Mouse (Mus musculus): ENCODE measurements at regions not wholly inside any gene's neighbourhood (a gene's known extent, or its start where the extent isn't known, plus 50 kb on each side); places are given as distances from the start of the nearest gene placed in this dataset.

- no peak for TF ChIP-seq ZNF384 (IDR thresholded peaks at IDR 0.05; ENCODE audit: low read depth, low read length)
- TF ChIP-seq HCFC1 (IDR thresholded peaks at IDR 0.05; ENCODE audit: borderline replicate concordance, insufficient read depth, low read length): no peak
- no peak for TF ChIP-seq CHD2 (IDR thresholded peaks at IDR 0.05; ENCODE audit: low read depth, low read length)
- TF ChIP-seq ZC3H11A (IDR thresholded peaks at IDR 0.05; ENCODE audit: borderline replicate concordance, low read depth, low read length): no peak; the same call in 1 of the 2 replicates
- no peak for TF ChIP-seq MAFK (IDR thresholded peaks at IDR 0.05; ENCODE audit: insufficient read depth, low read depth, low read length)
Measured at GRCm38 (mm10) chr1:35726596-35726995, 341.6 kb upstream of the Hs6st1 start.
